Mouse (Mus musculus): ENCODE data around the gene Opcml. TPM values are rescaled to one million over a fixed set of nuclear protein-coding genes. Genes with fewer than 3 reads are reported as not detected.

Gene Opcml
- total RNA-seq, 2 experiments from 2014 or later: 365 to 394 TPM

DNA sequence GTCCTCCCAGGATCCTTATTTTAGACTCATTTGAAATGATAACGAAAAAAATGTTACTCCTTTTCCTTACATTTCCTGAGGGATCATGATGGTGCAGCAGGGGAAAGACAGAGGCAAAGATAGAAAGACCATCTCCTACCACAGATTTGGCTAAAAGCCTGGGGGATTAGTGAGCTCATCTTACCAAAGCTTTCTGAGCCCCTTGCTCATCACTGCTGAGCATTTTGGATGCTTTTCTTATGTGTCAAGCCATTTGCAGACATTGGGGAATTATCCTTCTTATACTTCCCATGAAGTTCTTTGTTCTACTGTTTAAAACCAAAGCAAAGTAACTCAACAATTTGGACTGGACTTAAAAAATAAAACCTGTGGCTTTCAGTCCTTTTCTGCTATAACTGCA lies 30.6 kb downstream of the Opcml start:
- DNase-seq (ENCODE audit: low spot score in 2 of 2): no peak
- intact Hi-C loops (cut with DNase I): no loop called here

DNA sequence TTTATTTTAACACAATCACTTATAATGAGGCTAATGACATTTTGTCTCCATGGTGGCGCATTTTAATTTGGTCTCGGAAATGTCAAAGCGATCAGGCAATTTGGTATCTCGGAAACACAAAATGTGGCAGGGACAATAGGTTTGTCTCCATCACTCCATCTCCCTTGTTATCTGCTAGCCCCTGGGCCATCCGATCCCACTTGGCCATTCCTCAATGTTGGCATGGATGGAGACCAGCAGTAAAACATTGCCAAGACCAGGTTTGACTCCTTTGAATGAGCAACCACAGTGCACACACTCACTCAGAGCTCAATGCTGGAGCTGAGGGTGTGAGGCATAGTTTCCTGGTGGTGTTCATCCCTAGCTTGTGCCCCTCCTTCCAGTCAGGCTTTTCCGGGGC lies 32.1 kb downstream of the Opcml start:
- intact Hi-C loops (cut with DNase I): no loop called here
- no peak for DNase-seq (ENCODE audit: low spot score in 2 of 2)

DNA sequence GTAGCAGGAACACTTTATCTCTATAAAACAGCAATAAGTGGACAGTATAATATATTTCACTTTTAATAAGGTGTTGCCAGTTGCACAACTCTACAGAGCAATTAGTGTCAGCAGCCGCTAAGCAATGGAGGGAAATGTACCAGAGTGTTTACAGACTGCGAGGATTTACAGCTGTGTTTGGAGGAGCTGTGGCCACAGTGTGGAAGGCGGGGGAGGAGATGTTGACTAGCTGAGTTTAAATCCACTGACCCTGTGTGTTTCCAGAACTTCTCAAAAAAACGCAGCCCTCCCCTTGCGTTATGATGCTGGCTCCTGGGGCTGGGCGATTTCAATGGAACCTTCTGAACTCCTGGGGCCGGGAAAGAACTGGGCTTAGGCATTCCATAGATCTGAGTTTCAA lies 33.8 kb downstream of the Opcml start:
- intact Hi-C loops (cut with DNase I): no loop called here
- no peak for DNase-seq (ENCODE audit: low spot score in 2 of 2)

DNA sequence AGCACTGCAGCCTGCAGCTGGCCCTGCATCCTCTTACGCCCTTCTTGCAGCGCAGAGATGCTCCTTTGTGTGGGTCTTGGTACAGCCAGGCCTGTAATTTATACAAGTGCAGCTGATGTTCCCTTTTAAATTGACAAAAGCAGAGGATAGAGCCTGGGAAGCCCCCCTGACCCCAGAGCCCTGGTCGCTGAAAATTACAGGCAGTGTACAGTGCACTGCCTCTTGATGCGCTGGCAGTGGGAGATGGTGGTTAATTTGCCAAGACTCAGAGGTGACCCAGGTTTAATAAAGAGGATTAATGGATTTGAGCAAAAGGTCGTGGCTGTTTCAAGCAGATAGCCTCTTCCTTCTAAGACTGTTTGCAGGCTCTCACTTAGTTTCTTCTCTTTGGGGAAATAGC lies 39.9 kb downstream of the Opcml start:
- intact Hi-C loops (cut with DNase I): no loop called here
- peak in 1 of 2 experiments; percentile 12 for DNase-seq (ENCODE audit: low spot score in 2 of 2)

DNA sequence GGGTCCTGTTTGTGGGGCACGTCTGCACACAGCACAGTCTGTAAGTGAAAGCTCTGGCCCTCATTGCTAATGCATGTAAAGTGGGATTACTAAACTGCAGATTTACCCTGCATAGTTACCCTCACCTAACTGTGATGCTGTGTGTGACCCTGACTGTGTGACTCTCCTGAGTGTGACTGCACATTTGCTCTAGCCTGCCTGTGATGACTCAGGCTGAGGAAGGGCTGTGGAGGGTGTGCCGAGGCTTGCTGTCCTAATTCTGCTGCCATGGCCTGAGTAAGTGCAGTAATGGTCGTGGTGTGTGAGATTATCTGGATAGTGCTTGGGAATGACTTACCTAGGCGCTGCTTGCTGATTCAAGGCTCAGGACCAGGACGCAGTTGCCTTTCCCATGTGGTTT lies 52.2 kb downstream of the Opcml start:
- intact Hi-C loops (cut with DNase I): no loop called here
- no peak for DNase-seq (ENCODE audit: low spot score in 2 of 2)

DNA sequence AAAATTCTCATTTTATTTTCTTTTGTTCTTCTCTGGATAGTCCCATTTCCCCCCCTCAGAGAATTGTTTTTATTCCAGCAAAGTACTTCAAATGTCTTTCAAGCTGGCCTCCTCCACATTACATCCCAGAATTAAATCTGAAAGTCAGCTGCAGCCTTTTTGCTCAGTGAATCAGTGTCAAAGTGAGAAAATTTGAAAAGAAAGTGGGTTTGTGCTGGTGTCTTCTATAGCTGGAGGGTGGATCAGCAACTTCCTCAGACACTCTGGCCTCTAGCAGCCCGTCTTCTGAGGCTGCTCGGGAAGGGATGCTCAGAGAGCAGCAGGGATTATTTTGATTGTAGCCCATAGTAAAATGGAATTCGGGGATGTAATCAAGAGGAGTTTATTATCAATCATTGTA lies 81.0 kb downstream of the Opcml start:
- intact Hi-C loops (cut with DNase I): no loop called here
- DNase-seq (ENCODE audit: low spot score in 2 of 2): peak in 1 of 2 experiments; percentile 5

DNA sequence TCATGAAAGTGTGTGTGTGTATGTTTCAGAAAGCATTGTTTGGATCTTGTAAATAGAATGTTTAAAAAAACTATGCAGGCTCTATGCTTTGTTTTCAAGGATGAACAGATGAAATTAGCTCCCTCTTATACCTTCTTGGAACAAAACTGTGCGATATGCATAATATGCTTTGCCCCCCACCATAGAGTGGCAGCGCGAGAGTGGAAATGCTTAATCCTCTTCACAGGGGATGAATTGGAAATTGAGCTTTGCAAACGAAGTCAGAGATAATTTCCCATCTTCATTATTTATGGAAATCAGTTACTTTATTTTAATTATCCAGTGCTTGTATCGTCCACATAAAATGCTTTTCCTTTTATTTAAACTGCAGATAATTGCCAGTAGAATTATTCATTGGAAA lies 99.1 kb downstream of the Opcml start:
- no peak for DNase-seq (ENCODE audit: low spot score in 2 of 2)
- intact Hi-C loops (cut with DNase I): no loop called here

DNA sequence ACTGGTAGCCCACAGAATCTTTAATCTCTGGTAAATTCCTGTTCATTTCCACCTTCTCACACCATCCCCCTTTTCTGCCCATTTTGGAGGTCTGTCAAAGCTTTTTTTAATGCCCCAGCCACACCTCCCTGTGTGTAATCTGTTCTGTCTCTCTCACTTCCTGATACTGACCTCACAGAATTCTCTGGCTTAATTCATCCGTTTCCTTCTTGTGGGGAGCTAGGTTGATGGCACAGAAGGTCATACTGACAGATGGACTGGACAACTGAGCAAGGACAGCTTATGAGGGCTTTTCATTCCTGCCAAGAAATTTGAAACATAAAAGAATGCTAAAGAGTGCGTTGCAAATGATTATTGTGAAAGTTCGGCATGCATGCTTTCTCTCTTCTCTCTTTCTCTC lies 126.7 kb downstream of the Opcml start:
- DNase-seq (ENCODE audit: low spot score in 2 of 2): no peak
- intact Hi-C loops (cut with DNase I): no loop called here

DNA sequence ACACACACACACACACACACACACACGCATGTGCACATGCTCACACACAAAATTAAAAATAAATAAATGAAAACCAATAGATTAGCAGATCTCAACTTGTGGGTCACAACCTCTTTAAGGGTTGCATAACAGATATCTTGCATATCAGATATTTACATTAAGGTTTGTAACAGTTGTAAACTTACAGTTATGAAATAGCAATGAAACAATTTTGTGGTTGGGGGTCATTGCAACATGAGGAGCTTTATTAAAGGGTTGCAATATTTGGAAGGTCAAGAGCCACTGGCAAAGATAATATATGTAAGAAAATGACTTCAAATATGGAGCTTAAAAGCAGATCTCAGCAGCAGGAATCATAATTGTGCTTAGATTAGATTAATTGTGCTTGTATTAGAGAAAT lies 132.9 kb downstream of the Opcml start:
- intact Hi-C loops (cut with DNase I): no loop called here
- DNase-seq (ENCODE audit: low spot score in 2 of 2): no peak

DNA sequence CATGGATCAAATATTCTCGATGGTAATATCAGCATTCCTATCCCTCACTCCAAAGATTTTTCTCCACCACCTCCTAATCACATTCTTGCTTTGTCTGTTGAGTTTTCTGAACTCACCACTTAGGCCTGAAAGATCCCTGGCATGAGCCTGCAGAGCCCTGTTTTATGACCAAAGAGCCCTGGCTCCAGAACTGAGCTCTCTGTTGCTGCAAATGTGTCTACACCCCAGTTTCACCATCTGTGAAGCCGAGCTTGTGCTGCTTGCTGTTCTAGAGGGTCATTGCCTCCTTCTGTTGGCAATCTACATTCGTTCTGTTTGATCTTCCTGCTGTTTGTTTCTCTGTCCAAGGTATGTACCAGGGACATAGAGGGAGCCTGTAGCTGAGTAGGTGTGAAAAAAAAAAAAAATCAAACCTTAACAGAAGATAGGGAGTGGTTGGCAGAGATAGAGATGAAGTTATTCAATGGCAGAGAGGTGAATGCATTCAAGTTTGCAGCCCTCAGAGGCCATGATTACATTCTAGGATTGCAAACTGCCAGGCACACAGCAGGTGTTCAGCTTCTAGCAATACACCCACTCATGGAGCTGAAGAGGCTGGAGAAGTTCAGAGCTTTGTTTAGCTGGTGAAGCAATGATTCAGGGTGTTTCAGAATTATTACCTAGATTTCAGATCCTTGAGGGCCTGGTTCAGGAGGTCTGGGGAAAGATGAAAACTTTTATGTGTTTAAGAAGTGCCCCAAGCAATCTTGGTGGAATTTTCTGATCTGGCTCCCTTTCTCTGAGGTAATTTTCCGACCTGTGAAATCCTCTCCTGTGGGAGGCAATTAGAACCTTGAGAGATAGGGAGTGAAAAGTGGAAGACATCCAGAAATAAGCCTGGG lies 133.6 kb downstream of the Opcml start:
- DNase-seq (ENCODE audit: low spot score in 2 of 2): no peak

DNA sequence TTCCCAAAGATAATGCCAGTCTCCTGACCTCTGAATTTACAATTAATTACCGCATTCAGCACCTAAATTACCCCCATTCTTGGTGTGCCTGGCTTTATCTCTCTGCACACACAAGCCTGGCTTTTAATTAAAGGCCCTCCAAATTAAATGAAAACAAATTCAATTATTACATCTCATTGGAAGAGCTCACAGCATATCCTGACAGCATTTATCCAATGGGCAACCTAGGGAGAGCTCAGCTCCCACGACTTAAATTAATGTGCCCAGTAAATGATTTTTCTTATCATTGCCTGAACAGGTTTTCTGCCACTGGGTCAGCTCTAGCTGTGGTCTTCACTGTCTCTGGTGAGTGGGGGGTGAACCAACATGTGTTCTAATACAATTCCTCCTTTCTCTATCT lies 135.1 kb downstream of the Opcml start:
- no peak for DNase-seq (ENCODE audit: low spot score in 2 of 2)
- intact Hi-C loops (cut with DNase I): no loop called here

More for the DNA sequence above, 133.6 kb downstream of the Opcml start:
- intact Hi-C loops (cut with DNase I): no loop called here

DNA sequence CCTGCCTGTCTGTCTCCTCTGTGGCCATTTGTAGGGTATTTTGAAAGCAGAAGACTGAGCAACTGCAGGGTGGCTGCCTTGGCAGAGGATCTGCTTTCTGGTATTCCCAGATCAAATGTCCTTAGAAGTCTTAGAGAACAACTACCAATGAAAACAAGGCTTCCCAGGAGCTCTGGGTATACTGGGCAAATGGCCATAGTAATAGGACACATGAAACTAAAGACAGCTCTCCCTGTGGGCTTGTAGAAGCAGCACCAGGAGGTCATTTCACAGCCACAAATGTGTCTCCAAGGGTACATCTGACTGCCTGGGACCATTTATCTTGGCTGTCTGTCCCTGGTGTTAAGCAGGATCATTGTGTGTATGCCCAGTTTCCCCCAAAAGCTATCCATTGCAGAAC lies 146.7 kb downstream of the Opcml start:
- DNase-seq (ENCODE audit: low spot score in 2 of 2): no peak
- intact Hi-C loops (cut with DNase I): no loop called here

DNA sequence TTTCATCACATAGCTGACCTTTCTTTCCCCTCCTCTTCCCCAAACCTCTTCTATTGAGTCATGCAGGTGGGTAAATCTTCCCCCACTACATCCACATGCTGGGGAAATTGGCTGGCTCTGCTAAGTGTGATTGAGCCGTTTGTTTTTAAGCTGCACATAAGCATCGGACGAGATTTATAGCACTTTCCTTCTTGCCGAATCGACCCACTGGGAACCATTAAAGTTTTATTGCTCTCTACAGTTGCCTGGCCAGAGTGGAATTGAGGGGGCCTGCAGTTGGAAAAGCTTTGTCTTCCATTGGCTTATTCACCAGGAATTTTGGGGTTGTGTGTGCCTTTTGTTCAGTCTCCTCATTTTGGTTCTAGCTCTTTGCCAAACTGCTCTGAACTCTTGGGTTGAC lies 147.1 kb downstream of the Opcml start:
- intact Hi-C loops (cut with DNase I): no loop called here
- no peak for DNase-seq (ENCODE audit: low spot score in 2 of 2)

DNA sequence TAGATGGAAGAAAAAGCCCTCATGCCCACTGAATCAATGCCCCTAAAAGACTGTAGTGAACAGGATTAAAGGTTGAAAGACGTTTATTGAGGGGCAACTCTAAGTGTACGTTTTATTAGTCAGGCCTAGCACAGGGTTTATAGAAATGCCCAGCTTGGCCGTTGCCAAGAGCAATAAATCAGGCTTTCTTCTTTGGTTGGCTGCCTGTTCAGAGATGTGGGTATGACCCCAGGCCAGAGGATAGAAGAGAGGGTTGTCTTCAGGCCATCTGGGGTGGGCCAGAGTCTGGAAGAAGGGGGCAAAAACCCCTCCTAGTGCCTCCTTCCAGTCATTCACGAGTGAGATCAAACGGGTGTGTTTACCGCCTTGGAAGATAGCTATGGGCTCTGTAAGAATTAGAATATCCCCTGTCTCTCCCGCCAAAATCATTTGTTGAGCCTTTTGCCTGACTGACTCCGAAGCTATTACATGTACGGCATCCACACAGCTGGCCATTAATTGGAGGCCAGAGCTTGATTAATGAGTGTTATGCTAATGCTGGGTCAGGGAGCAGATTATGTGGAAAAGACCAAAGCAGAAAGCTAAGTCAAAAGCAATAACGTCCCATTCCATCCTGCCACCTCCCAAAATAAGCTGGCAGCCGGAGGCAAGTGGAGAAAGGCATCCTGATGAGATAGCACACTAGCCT lies 154.9 kb downstream of the Opcml start:
- DNase-seq (ENCODE audit: low spot score in 2 of 2): no peak
- intact Hi-C loops (cut with DNase I): no loop called here

DNA sequence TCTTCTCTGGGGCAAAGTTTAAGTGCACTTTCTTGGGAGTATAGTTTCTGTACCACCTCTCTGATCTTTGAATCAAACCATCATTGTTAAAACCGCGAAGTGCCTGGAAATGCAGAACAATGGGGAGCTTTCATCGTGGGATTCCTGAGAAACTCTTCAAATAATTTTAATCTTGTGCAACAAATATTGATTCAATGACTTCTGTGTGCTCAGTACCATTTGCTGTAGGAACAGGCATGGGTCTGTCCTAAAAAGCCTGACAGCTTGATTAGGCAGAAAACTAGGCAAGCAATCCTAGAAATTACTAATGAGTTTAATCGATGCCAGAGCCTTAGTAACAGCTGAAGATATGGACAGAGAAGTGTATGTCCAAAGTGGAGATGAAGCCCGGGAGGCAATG lies 160.5 kb downstream of the Opcml start:
- intact Hi-C loops (cut with DNase I): no loop called here
- DNase-seq (ENCODE audit: low spot score in 2 of 2): no peak

DNA sequence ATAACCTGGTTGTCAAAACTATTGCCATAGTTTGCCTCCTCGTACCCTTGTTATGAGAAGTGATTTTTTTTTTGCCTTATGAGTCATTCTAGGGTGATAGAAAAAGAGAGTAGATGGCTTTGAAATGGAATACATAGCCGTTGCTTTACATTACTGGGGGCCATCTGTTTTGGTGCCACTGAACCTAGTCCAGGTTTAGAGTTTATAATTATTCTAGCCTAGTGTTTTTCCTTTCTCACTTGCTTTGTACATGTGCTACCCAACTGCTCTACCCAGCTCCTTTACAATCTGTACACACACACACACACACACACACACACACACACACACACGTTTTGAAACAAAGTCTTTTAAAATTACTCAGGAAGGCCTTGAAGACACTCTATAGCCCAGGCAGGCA lies 171.1 kb downstream of the Opcml start:
- no peak for DNase-seq (ENCODE audit: low spot score in 2 of 2)

DNA sequence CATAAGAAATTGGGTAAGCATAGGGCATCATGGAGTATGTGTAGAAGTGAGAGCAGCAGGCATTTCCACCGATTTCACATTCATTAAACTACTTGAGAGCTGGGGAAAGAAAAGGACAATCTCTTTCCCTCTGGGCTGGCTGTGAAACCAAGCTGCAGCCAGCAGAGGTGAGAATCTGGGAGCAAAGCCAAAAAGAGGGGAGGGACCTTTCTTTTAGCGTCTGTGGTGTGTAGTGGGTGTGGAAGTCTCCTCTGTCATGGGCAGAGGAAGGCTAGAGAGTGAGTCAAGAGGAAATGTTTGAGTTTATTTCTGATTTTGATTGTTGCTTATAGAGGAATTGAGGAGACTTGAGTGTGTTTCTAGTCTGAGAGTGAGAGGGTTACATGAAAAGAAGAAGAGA lies 172.8 kb downstream of the Opcml start:
- no peak for DNase-seq (ENCODE audit: low spot score in 2 of 2)

More for the DNA sequence above, 171.1 kb downstream of the Opcml start:
- intact Hi-C loops (cut with DNase I): no loop called here

DNA sequence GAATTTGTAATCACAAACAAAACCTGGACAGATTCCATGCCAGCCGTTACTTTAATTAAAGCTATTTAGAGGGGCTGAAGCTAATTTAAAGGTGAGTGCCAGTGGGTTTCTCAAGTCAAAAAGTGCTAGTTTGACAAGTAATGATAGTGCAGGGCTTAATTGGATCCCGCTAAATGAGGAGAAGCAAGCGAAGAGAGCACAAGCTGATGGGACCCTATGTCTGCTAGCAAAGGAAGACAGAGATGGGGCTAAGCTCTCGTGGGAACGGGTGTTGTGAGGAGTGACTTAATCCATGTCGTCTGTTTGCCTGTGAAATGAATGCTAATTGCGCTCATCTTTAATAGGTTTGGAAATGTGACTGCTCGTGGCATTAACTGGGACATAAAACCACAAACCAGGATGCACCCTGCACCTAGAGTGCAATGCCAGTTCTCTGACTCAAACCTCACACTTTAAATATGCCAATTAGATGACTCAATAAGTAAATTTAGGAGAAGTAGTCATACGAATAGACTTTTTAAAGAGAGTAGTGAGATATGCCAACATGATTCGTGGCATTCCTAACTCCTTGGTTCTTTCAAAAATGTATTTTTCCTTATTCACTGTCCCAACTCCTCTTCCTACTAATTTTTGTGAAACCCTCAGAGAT lies 174.5 kb downstream of the Opcml start:
- intact Hi-C loops (cut with DNase I): no loop called here
- no peak for DNase-seq (ENCODE audit: low spot score in 2 of 2)

More for the DNA sequence above, 172.8 kb downstream of the Opcml start:
- intact Hi-C loops (cut with DNase I): no loop called here

DNA sequence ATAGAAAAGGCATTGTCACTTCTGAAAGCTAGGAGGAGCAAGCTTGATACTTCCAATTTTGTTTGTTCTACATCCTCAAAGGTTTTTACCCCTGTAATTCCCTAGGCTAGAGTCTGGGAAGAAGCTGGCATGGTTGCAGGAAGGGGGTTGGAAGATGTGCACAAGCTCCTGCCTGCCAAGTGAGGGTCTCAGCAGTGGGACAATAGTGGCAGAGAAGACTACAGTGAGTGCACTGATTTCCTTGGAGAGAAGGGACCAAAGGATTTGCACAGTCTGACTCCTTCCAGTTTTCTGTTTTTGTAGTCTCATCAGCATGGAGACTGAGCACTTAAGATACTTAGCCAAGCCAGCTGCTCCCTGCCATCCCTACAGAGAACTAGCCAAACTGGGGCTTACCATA lies 177.7 kb downstream of the Opcml start:
- intact Hi-C loops (cut with DNase I): no loop called here

DNA sequence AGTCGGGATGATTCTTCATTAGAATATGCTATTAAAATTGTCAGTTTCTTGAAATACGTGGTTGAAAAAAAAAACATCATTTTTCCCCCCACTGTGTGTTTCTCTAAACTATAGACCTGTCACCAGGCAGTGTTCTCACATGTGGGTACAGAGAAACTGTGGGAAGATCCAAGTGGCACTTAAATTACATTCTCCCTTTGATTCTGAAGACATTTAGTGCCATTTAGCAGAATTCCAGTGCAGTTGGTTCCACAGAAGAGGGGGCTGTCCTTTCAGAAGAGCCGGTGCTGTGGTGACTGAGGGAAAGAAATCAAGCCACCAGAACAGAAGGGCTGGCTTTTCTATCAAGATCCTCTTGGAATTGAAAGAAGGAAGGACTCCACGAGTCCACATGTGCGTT lies 181.7 kb downstream of the Opcml start:
- intact Hi-C loops (cut with DNase I): no loop called here
- peak in 1 of 2 experiments; percentile 30 for DNase-seq (ENCODE audit: low spot score in 2 of 2)

More for the DNA sequence above, 177.7 kb downstream of the Opcml start:
- DNase-seq (ENCODE audit: low spot score in 2 of 2): no peak
